Mouse (Mus musculus) thymus, adult 2 months (tissue): ENCODE data around the gene Nxph1.

Source experiments
- CTCF ChIP-seq: fragments of 200-500 bp; IDR thresholded peaks from 2 replicates; pipeline ENCODE4 v1.5.1; 2012; ENCODE audit warnings: mild to moderate bottlenecking, control low read depth, low read length, moderate library complexity, borderline replicate concordance; ENCODE audit not compliant: control insufficient read depth, poor library complexity, insufficient read depth; ENCODE audit errors: extremely low read depth
- POLR2A ChIP-seq: fragments of 200-500 bp; IDR thresholded peaks from 2 replicates; pipeline ENCODE4 v1.6.1; 2012; ENCODE audit warnings: mild to moderate bottlenecking, low read length, control low read depth, moderate library complexity; ENCODE audit not compliant: control insufficient read depth, poor library complexity, insufficient read depth; ENCODE audit errors: extremely low read depth

DNA sequence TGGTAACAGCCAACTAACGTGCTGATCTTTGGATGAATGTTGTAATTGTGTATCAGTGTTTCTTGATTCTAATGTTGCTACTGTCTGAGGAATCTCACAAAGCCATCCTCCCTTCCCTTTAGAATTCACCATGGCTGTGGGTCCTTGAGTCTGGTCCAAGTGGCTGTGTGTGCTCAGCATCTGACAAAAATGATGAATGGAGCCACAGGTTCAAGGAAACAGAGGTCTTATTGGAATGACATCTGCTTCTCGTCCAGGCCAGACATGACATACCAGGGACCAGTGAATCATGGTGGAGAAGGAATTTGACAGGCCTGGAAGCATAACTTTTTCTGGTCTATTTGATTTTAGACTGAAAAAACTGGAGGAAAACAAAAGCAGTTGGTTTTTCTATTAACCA, 22.3 kb downstream of the Nxph1 start:
- TF ChIP-seq CTCF = no peak
- TF ChIP-seq POLR2A = no peak
